Mouse (Mus musculus) MEL (cell line): ENCODE measurements around the gene Sgk2. TPM values are rescaled to one million over a fixed set of nuclear protein-coding genes. Genes with fewer than 3 reads are reported as not detected.

ENCODE experiments used
- DNase-seq: peaks from one replicate; pipeline ENCODE4 v3.0.0; 2011; ENCODE audit warnings: low read depth, low spot score
- H3K27ac ChIP-seq: 2 replicates; pipeline ENCODE4 v1.5.1; 2012; ENCODE audit warnings: low read depth, mild to moderate bottlenecking, control low read depth, low read length, moderate library complexity; ENCODE audit not compliant: control insufficient read depth
- H3K27me3 ChIP-seq, 2 experiments: fragments of 150-350 bp in 1 of 2; sonication (generic) in 1 of 2; 2 replicates each; pipeline ENCODE4 v1.6.1; 2012; ENCODE audit warnings: low read length in 2 of 2, mild to moderate bottlenecking in 2 of 2, improper control_type of control experiment in 1 of 2, moderate library complexity in 1 of 2; ENCODE audit not compliant: insufficient read depth in 2 of 2, control insufficient read depth in 1 of 2
- H3K36me3 ChIP-seq, 2 experiments: 2 replicates each; pipeline ENCODE4 v1.6.1; 2012 to 2014; ENCODE audit warnings: low read length in 2 of 2, improper control_type of control experiment in 1 of 2, inconsistent platforms in 1 of 2, mild to moderate bottlenecking in 1 of 2; ENCODE audit not compliant: insufficient read depth in 2 of 2, control insufficient read depth in 1 of 2
- H3K4me1 ChIP-seq, 2 experiments: fragments of 150-350 bp in 1 of 2; sonication (generic) in 1 of 2; 2 replicates each; pipeline ENCODE4 v1.6.1; 2012; ENCODE audit warnings: low read length in 2 of 2, improper control_type of control experiment in 1 of 2, mild to moderate bottlenecking in 1 of 2; ENCODE audit not compliant: insufficient read depth in 2 of 2, control insufficient read depth in 1 of 2
- H3K4me3 ChIP-seq, 2 experiments: fragments of 150-350 bp in 1 of 2; sonication (generic) in 1 of 2; 2 replicates each; pipeline ENCODE4 v1.5.1; 2012; ENCODE audit warnings: low read depth in 2 of 2, low read length in 2 of 2, mild to moderate bottlenecking in 2 of 2, moderate library complexity in 2 of 2, control low read depth in 1 of 2, improper control_type of control experiment in 1 of 2; ENCODE audit not compliant: control insufficient read depth in 1 of 2, insufficient read depth in 1 of 2
- H3K79me2 ChIP-seq: 2 replicates; pipeline ENCODE4 v1.6.1; 2012; ENCODE audit warnings: mild to moderate bottlenecking, low read length, moderate library complexity; ENCODE audit not compliant: control insufficient read depth, poor library complexity, insufficient read depth
- H3K9ac ChIP-seq: 2 replicates; pipeline ENCODE4 v1.6.1; 2012; ENCODE audit warnings: low read depth, mild to moderate bottlenecking, control low read depth, low read length, moderate library complexity; ENCODE audit not compliant: control insufficient read depth, poor library complexity, severe bottlenecking
- H3K9me3 ChIP-seq: fragments of 150-350 bp; sonication (generic); replicated peaks from 2 replicates; pipeline ENCODE4 v1.6.1; 2012; ENCODE audit warnings: mild to moderate bottlenecking, low read length, improper control_type of control experiment, moderate library complexity; ENCODE audit not compliant: insufficient read depth
- BHLHE40 ChIP-seq: IDR thresholded peaks from 2 replicates; pipeline ENCODE4 v1.6.1; 2012; ENCODE audit warnings: low read depth, mild to moderate bottlenecking, inconsistent platforms, low read length, improper control_type of control experiment, borderline replicate concordance
- CTCF ChIP-seq, 3 experiments: IDR thresholded peaks in 2 of 3; conservative IDR thresholded peaks in 1 of 3; 2 replicates each; pipeline ENCODE4 v1.5.1; 2011 to 2012; ENCODE audit warnings: low read length in 3 of 3, low read depth in 2 of 3, mild to moderate bottlenecking in 2 of 3, improper control_type of control experiment in 1 of 3, inconsistent platforms in 1 of 3, mixed read lengths in 1 of 3, moderate library complexity in 1 of 3; ENCODE audit not compliant: control insufficient read depth in 1 of 3, insufficient read depth in 1 of 3, poor library complexity in 1 of 3, severe bottlenecking in 1 of 3
- E2F4 ChIP-seq: IDR thresholded peaks from 2 replicates; pipeline ENCODE4 v1.6.1; 2011; ENCODE audit warnings: low read depth, low read length, improper control_type of control experiment, borderline replicate concordance
- ELF1 ChIP-seq: IDR thresholded peaks from 2 replicates; pipeline ENCODE4 v1.6.1; 2014; ENCODE audit warnings: low read depth, mild to moderate bottlenecking, inconsistent platforms, low read length, improper control_type of control experiment, moderate library complexity
- GATA1 ChIP-seq: IDR thresholded peaks from 2 replicates; pipeline ENCODE4 v1.6.1; 2011; ENCODE audit warnings: low read depth, low read length, improper control_type of control experiment
- HCFC1 ChIP-seq: IDR thresholded peaks from 2 replicates; pipeline ENCODE4 v1.6.1; 2012; ENCODE audit warnings: low read depth, mild to moderate bottlenecking, inconsistent platforms, low read length, improper control_type of control experiment, moderate library complexity
- JUND ChIP-seq: IDR thresholded peaks from 2 replicates; pipeline ENCODE4 v1.6.1; 2011; ENCODE audit warnings: low read depth, mild to moderate bottlenecking, improper control_type of control experiment, low read length
- MAX ChIP-seq: IDR thresholded peaks from 2 replicates; pipeline ENCODE4 v1.6.1; 2011; ENCODE audit warnings: low read length, improper control_type of control experiment
- MEF2A ChIP-seq: IDR thresholded peaks from 2 replicates; pipeline ENCODE4 v1.6.1; 2014; ENCODE audit warnings: low read depth, mild to moderate bottlenecking, inconsistent platforms, low read length, improper control_type of control experiment; ENCODE audit not compliant: poor library complexity, insufficient replicate concordance, severe bottlenecking; ENCODE audit errors: extremely low read depth
- MYB ChIP-seq: IDR thresholded peaks from 2 replicates; pipeline ENCODE4 v1.6.1; 2011; ENCODE audit warnings: mild to moderate bottlenecking, low read depth, low read length, improper control_type of control experiment
- MYC ChIP-seq: IDR thresholded peaks from 2 replicates; pipeline ENCODE4 v1.6.1; 2011; ENCODE audit warnings: low read depth, mild to moderate bottlenecking, low read length, improper control_type of control experiment, moderate library complexity
- NELFE ChIP-seq: IDR thresholded peaks from 2 replicates; pipeline ENCODE4 v1.6.1; 2011; ENCODE audit warnings: low read depth, low read length, improper control_type of control experiment
- POLR2A ChIP-seq, 2 experiments: IDR thresholded peaks; 2 replicates each; pipeline ENCODE4 v1.6.1; 2011 to 2012; ENCODE audit warnings: low read length in 2 of 2, mild to moderate bottlenecking in 2 of 2, control low read depth in 1 of 2, improper control_type of control experiment in 1 of 2, low read depth in 1 of 2, moderate library complexity in 1 of 2; ENCODE audit not compliant: control insufficient read depth in 1 of 2, insufficient read depth in 1 of 2, poor library complexity in 1 of 2
- POLR2AphosphoS2 ChIP-seq: IDR thresholded peaks from 2 replicates; pipeline ENCODE4 v1.6.1; 2011; ENCODE audit warnings: low read length, improper control_type of control experiment
- RAD21 ChIP-seq: IDR thresholded peaks from 2 replicates; pipeline ENCODE4 v1.6.1; 2011; ENCODE audit warnings: mild to moderate bottlenecking, low read depth, low read length, improper control_type of control experiment
- SIN3A ChIP-seq: IDR thresholded peaks from 2 replicates; pipeline ENCODE4 v1.6.1; 2012; ENCODE audit warnings: low read length, improper control_type of control experiment, inconsistent platforms
- TBP ChIP-seq: IDR thresholded peaks from 2 replicates; pipeline ENCODE4 v1.8.0; 2011; ENCODE audit warnings: low read depth, low read length, improper control_type of control experiment
- TCF12 ChIP-seq: IDR thresholded peaks from 2 replicates; pipeline ENCODE4 v1.6.1; 2014; ENCODE audit warnings: low read depth, mild to moderate bottlenecking, inconsistent platforms, low read length, improper control_type of control experiment, moderate library complexity
- ZNF384 ChIP-seq: IDR thresholded peaks from 2 replicates; pipeline ENCODE4 v1.6.1; 2012; ENCODE audit warnings: low read depth, mild to moderate bottlenecking, inconsistent platforms, low read length, improper control_type of control experiment
- polyA plus RNA-seq, 2 experiments: library from polyadenylated mRNA; stranded (reverse) in 1 of 2; unstranded in 1 of 2; fragments of >175 nt in 1 of 2; fragments of >200 nt in 1 of 2; gene quantifications; 2 replicates each; pipeline versions ENCODE4 v1.2.1 to v1.2.4; 2012; ENCODE audit warnings: low replicate concordance in 2 of 2, low read depth in 1 of 2; ENCODE audit not compliant: insufficient read length in 2 of 2, insufficient read depth in 1 of 2, missing spikeins in 1 of 2
- total RNA-seq: library from RNA; depleted of rRNA; stranded (reverse); fragments of 300-350 nt; gene quantifications from 2 replicates; pipeline ENCODE4 v1.2.3, GENCODE M21; 2012

The Sgk2 gene
- total and polyA plus RNA-seq, 3 experiments = not detected

- no peak within 1 kb of the TSS for H3K27ac ChIP-seq
- no peaks in the 10 kb centered on the region for H3K4me1 ChIP-seq
- no peak for DNase-seq
- no peak within 1 kb of the TSS for H3K4me3 ChIP-seq
- H3K79me2 ChIP-seq = no peaks in the 10 kb centered on the region
- no peak for TF ChIP-seq JUND
- no peak for TF ChIP-seq E2F4
- TF ChIP-seq HCFC1 = no peak
- no peaks in the 10 kb centered on the region for H3K9me3 ChIP-seq
- H3K9ac ChIP-seq = no peak within 1 kb of the TSS
- H3K36me3 ChIP-seq = peaks cover 0 to 4% of the 10 kb centered on the region in 2 experiments; a peak in 1 of 4 replicates
- no peaks in the 10 kb centered on the region for H3K27me3 ChIP-seq
Measured at GRCm38 (mm10) chr2:162943148-162943846, 43.8 kb upstream of the Sgk2 start, which contains the start of gene L3mbtl1. TSS of gene L3mbtl1 (plus strand) at chr2:162943472.

GRCm38 (mm10) chr2:162943931-162944330 is 43.2 kb upstream of the Sgk2 start:
- H3K4me3 ChIP-seq = no peak overlapping the region
- no peaks in the 10 kb centered on the region for H3K27me3 ChIP-seq
- no peak for DNase-seq
- H3K79me2 ChIP-seq = no peaks in the 10 kb centered on the region
- peaks cover 0 to 1% of the 10 kb centered on the region in 2 experiments; a peak in 1 of 4 replicates for H3K36me3 ChIP-seq
- no peak overlapping the region for H3K27ac ChIP-seq
- TF ChIP-seq SIN3A (no peak), MAX (no peak), MEF2A (no peak), BHLHE40 (no peak)
- no peaks in the 10 kb centered on the region for H3K9me3 ChIP-seq
- no peak overlapping the region for H3K9ac ChIP-seq
- H3K4me1 ChIP-seq = no peaks in the 10 kb centered on the region

- Histone ChIP-seq H3K4me1 (no peaks in the 10 kb centered on the region), H3K27me3 (no peaks in the 10 kb centered on the region), H3K4me3 (no peak overlapping the region), H3K79me2 (no peaks in the 10 kb centered on the region), H3K9ac (no peak overlapping the region), H3K27ac (no peak overlapping the region), H3K36me3 (no peaks in the 10 kb centered on the region), H3K9me3 (no peaks in the 10 kb centered on the region)
- DNase-seq = no peak
- TF ChIP-seq ZNF384 (no peak), POLR2AphosphoS2 (no peak), SIN3A (no peak), MYC (no peak), ELF1 (no peak), GATA1 (no peak), TCF12 (no peak), TBP (no peak), CTCF (IDR thresholded peaks at IDR 0.05 in 2 of 3, conservative IDR thresholded peaks at IDR 0.05 in 1 of 3; ENCODE audit: control insufficient read depth in 1 of 3, insufficient read depth in 1 of 3, low read depth in 2 of 3, low read length in 3 of 3, poor library complexity in 1 of 3, severe bottlenecking in 1 of 3) (no peak), NELFE (no peak), RAD21 (no peak), POLR2A (IDR thresholded peaks at IDR 0.05; ENCODE audit: control insufficient read depth in 1 of 2, insufficient read depth in 1 of 2, low read depth in 1 of 2, low read length in 2 of 2, poor library complexity in 1 of 2) (no peak), JUND (no peak), E2F4 (no peak), MYB (no peak)
Measured at GRCm38 (mm10) chr2:162946964-162947363, 40.2 kb upstream of the Sgk2 start.
